Mouse (Mus musculus): ENCODE data around the gene Acrbp. TPM values are rescaled to one million over a fixed set of nuclear protein-coding genes. Genes with fewer than 3 reads are reported as not detected.
A peak's percentile ranks its signal among the peaks of the same experiment; 100 is the strongest.

Gene Acrbp
- polyA plus RNA-seq, 2 experiments = 1.3 to 3.1 TPM

DNA sequence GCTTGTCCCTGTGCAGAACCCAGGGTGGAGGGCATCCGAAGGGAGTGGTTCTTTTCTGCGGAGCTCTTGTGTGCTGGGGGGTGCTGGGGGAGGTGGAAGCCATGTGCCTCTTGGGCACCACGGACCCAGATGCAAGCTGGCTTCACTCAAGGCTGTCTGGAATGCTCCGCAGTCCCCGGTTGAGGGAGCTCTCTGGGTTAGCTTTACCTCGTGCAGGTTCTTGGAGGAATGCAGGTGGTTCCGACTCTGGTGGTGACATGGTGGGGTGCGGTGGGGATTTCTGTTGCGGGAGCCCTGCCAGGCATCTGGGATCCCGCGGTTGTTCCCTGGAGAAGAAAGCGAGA is 47.8 kb downstream of the Acrbp start:
- Histone ChIP-seq H3K27me3 (ENCODE audit: control insufficient read depth, insufficient read depth, low read length) (no peaks in the 10 kb centered on the region), H3K4me1 (replicated peaks; ENCODE audit: control insufficient read depth in 2 of 2, insufficient read depth in 2 of 2, low read length in 1 of 2) (peaks cover 30% of the 10 kb centered on the region in 2 experiments), H3K9ac (replicated peaks) (peak overlapping the region; percentile 88), H3K27ac (no peak overlapping the region; the same call in 1 of the 2 replicates), H3K4me2 (ENCODE audit: low read depth) (peak overlapping the region; percentile 89), H3K9me3 (ENCODE audit: control insufficient read depth, low read length) (no peaks in the 10 kb centered on the region), H3K36me3 (replicated peaks; ENCODE audit: control insufficient read depth, insufficient read depth, low read depth) (peaks cover 38% of the 10 kb centered on the region), H3K4me3 (ENCODE audit: insufficient read depth in 1 of 2, low read depth in 2 of 2, low read length in 2 of 2) (peak overlapping the region; percentile 85 to 88)
- no peak for TF ChIP-seq EP300 (IDR thresholded peaks at IDR 0.05; ENCODE audit: low read depth)
- TF ChIP-seq CTCF (IDR thresholded peaks at IDR 0.05; ENCODE audit: low read depth) = no peak; the same call in 1 of the 2 replicates
- DNase-seq (ENCODE audit: low read depth in 3 of 3, low spot score in 3 of 3) (no peak), ATAC-seq (ENCODE audit: insufficient read depth) (peak; percentile 6; the same call in 1 of the 2 replicates)
- 4% methylated on average over 12 of the region's 12 CpGs for WGBS (ENCODE audit: insufficient replicate concordance)

DNA sequence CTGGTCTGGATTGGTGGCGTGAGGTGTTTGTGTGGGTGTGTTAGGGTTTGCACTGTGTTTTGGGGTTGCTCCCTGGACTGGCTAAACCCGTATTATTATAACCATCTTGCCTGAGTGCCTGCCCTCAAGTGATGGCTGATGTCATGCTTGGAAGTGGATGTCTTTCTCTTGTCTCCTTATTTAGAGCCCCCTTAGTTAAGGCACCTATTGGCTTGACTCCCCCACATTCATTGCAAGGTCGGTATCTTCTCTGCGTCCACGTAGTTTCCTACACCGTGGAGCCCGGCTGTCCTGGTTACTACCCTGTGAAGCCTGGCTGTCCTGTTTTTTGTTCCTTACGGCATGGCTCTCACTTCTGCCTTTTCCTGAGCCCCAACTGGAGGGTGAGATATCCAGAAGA is 48.5 kb downstream of the Acrbp start:
- Histone ChIP-seq H3K4me2 (ENCODE audit: low read depth) (peak overlapping the region; percentile 89), H3K9me3 (ENCODE audit: control insufficient read depth, low read length) (no peaks in the 10 kb centered on the region), H3K4me3 (ENCODE audit: insufficient read depth in 1 of 2, low read depth in 2 of 2, low read length in 2 of 2) (peak overlapping the region; percentile 85 to 88), H3K27ac (no peak overlapping the region), H3K4me1 (replicated peaks; ENCODE audit: control insufficient read depth in 2 of 2, insufficient read depth in 2 of 2, low read length in 1 of 2) (peaks cover 30 to 32% of the 10 kb centered on the region in 2 experiments), H3K27me3 (ENCODE audit: control insufficient read depth, insufficient read depth, low read length) (no peaks in the 10 kb centered on the region), H3K36me3 (replicated peaks; ENCODE audit: control insufficient read depth, insufficient read depth, low read depth) (peaks cover 44% of the 10 kb centered on the region), H3K9ac (replicated peaks) (peak overlapping the region; percentile 88)
- DNase-seq (ENCODE audit: low read depth in 3 of 3, low spot score in 3 of 3) (no peak), ATAC-seq (ENCODE audit: insufficient read depth) (no peak)
- TF ChIP-seq CTCF (IDR thresholded peaks at IDR 0.05; ENCODE audit: low read depth) = no peak
- no peak for TF ChIP-seq EP300 (IDR thresholded peaks at IDR 0.05; ENCODE audit: low read depth)
- 57% methylated on average over 8 of the region's 8 CpGs for WGBS (ENCODE audit: insufficient replicate concordance)

DNA sequence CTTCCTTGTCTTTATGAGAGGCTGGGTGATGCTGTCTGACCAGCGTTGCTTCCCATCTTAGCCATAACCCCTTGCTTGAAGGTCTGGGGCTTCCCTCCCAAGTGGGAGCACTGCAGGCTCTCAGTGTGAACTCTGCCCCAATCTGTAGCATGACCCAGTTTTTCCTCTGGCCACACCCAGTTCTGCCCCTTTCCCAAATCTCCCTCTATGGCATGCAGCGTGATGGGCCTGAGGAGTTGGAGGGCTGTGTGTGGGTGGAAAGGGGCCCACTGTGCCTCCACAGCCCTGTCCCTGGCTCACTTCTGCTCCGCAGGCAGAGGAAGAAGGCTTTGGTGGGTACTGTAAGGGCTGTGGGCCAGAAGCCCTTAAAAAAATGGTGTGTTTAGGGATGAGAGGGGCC is 49.0 kb downstream of the Acrbp start:
- ATAC-seq (ENCODE audit: insufficient read depth) (no peak), DNase-seq (ENCODE audit: low read depth in 3 of 3, low spot score in 3 of 3) (no peak)
- Histone ChIP-seq H3K27me3 (ENCODE audit: control insufficient read depth, insufficient read depth, low read length) (no peaks in the 10 kb centered on the region), H3K4me2 (ENCODE audit: low read depth) (peak overlapping the region; percentile 89), H3K36me3 (replicated peaks; ENCODE audit: control insufficient read depth, insufficient read depth, low read depth) (peaks cover 48% of the 10 kb centered on the region), H3K9ac (replicated peaks) (peak overlapping the region; percentile 11), H3K4me1 (replicated peaks; ENCODE audit: control insufficient read depth in 2 of 2, insufficient read depth in 2 of 2, low read length in 1 of 2) (peaks cover 33 to 34% of the 10 kb centered on the region in 2 experiments), H3K27ac (no peak overlapping the region), H3K4me3 (ENCODE audit: insufficient read depth in 1 of 2, low read depth in 2 of 2, low read length in 2 of 2) (peak overlapping the region in 1 of 2 experiments; percentile 88; a peak in 3 of 4 replicates), H3K9me3 (ENCODE audit: control insufficient read depth, low read length) (no peaks in the 10 kb centered on the region)
- 61% methylated on average over 3 of the region's 3 CpGs for WGBS (ENCODE audit: insufficient replicate concordance)
- TF ChIP-seq EP300 (IDR thresholded peaks at IDR 0.05; ENCODE audit: low read depth) (no peak), CTCF (IDR thresholded peaks at IDR 0.05; ENCODE audit: low read depth) (no peak)

DNA sequence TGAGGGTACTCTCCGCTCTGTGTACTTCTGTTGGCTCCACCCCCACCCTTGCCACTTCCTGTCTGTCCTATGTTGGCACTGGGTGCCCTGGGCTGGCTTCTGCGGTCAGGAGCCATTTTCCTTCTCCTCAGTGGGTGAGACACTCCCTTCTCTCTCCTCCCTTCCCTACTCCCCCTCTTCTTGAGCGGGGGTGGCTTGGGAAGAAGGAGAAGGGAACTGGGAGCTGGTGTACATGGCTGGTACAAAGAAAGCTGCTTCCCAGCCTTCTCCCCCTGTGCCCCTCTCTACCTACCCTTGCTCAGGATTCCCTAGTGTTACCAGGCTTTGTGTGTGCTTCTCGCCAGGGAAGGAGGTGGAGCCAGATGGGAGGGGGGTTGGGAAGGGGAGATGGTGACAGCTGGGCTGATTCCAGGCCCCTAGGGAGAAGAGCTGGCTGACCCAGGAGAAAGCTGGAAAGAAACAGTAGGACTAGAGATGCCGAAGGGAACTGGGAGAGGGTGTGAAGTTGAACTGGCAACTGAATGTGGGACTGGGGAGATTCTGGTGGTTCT is 50.0 kb downstream of the Acrbp start:
- no peak for ATAC-seq (ENCODE audit: insufficient read depth)
- H3K36me3 ChIP-seq (replicated peaks; ENCODE audit: control insufficient read depth, insufficient read depth, low read depth) = peaks cover 48% of the 10 kb centered on the region
- H3K4me3 ChIP-seq (ENCODE audit: insufficient read depth in 1 of 2, low read depth in 2 of 2, low read length in 2 of 2) = no peak overlapping the region
- no peak overlapping the region for H3K27ac ChIP-seq
- no peak for DNase-seq (ENCODE audit: low read depth in 3 of 3, low spot score in 3 of 3)
- peaks cover 39 to 41% of the 10 kb centered on the region in 2 experiments for H3K4me1 ChIP-seq (replicated peaks; ENCODE audit: control insufficient read depth in 2 of 2, insufficient read depth in 2 of 2, low read length in 1 of 2)
- 76% methylated on average over 5 of the region's 5 CpGs for WGBS (ENCODE audit: insufficient replicate concordance)
- no peaks in the 10 kb centered on the region for H3K9me3 ChIP-seq (ENCODE audit: control insufficient read depth, low read length)
- no peak for TF ChIP-seq CTCF (IDR thresholded peaks at IDR 0.05; ENCODE audit: low read depth)
- TF ChIP-seq EP300 (IDR thresholded peaks at IDR 0.05; ENCODE audit: low read depth) = no peak
- no peaks in the 10 kb centered on the region for H3K27me3 ChIP-seq (ENCODE audit: control insufficient read depth, insufficient read depth, low read length)
- no peak overlapping the region for H3K9ac ChIP-seq (replicated peaks)
- H3K4me2 ChIP-seq (ENCODE audit: low read depth) = peak overlapping the region; percentile 89; the same call in 1 of the 2 replicates

DNA sequence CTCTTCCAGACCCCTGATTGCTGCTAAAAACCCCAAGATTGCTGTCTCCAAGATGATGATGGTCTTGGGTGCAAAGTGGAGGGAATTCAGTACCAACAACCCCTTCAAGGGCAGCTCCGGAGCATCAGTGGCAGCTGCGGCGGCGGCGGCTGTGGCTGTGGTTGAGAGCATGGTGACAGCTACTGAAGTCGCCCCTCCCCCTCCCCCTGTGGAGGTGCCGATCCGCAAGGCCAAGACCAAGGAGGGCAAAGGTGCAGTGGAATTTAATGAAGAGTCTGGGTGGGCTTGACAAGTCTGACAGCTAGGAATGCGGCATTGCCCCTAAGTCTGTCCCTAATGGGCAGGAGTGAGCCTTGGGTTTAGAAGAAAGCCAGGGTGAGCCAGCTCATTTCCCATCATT is 52.0 kb downstream of the Acrbp start:
- no peak for TF ChIP-seq CTCF (IDR thresholded peaks at IDR 0.05; ENCODE audit: low read depth)
- Histone ChIP-seq H3K27me3 (ENCODE audit: control insufficient read depth, insufficient read depth, low read length) (no peaks in the 10 kb centered on the region), H3K36me3 (replicated peaks; ENCODE audit: control insufficient read depth, insufficient read depth, low read depth) (peaks cover 66% of the 10 kb centered on the region), H3K27ac (no peak overlapping the region), H3K4me3 (ENCODE audit: insufficient read depth in 1 of 2, low read depth in 2 of 2, low read length in 2 of 2) (no peak overlapping the region), H3K9ac (replicated peaks) (no peak overlapping the region), H3K4me2 (ENCODE audit: low read depth) (no peak overlapping the region), H3K4me1 (replicated peaks; ENCODE audit: control insufficient read depth in 2 of 2, insufficient read depth in 2 of 2, low read length in 1 of 2) (peaks cover 35 to 37% of the 10 kb centered on the region in 2 experiments), H3K9me3 (ENCODE audit: control insufficient read depth, low read length) (no peaks in the 10 kb centered on the region)
- DNase-seq (ENCODE audit: low read depth in 3 of 3, low spot score in 3 of 3) (no peak), ATAC-seq (ENCODE audit: insufficient read depth) (no peak)
- 85% methylated on average over 9 of the region's 9 CpGs for WGBS (ENCODE audit: insufficient replicate concordance)
